In the genomic region with DNA sequence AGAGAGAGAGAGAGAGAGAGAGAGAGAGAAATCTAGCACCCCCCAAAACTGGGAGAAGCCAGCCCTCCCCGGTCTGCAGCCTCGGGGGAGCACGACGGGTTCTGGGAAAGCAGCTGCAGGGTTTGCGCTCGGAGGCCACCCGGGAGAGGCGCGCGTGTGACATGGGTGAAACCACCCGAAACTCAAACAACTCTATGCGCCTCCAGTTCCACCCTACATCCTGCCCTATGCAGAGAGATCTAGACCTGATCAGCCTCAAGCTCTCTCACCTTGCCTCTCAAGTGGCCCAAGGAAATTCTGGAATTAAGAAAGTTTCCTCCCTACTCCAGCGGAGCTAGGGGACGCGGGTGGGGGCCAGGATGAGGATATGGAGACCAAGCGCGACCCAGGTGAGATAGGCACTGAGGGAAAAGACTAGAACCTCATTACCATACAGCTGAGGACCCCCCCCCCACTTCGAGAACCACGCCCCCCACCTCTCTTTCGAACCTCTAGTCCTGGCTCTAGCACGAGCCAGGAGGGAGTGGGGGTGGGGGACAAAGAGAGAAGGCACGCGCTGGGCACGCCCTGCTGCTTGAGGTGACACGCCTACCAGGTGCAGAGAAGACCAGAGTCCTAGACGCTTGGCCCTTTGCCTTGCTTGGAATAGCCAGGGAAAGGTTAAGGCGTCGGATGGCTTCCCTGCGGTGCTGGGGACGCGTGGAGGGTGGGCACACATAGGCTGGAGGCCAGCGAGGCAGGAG, we compare ENCODE assay signal across 8 mouse cellular contexts. TPM values are rescaled to one million over a fixed set of nuclear protein-coding genes. Genes with fewer than 3 reads are reported as not detected.
A peak's percentile ranks its signal among the peaks of the same experiment; 100 is the strongest.
DNase-seq lines count a peak whose midpoint lies in the region; ATAC-seq lines count a peak whose summit lies in the region.

No protein-coding gene starts in this region.

- peaks cover 96% of the 10 kb centered on the region for H3K27me3 ChIP-seq in neural tube, embryonic 11.5 days (ENCODE audit: control insufficient read depth, insufficient read depth, low read length)
- peaks cover 87% of the 10 kb centered on the region for H3K27me3 ChIP-seq in heart, embryonic 15.5 days
- H3K27me3 ChIP-seq in midbrain, embryonic 15.5 days (replicated peaks) = peaks cover 83% of the 10 kb centered on the region

- intact Hi-C loops in left cerebral cortex, postnatal 25 days (cut with DNase I) = no loop called here

- no peak overlapping the region for H3K27ac ChIP-seq in neural tube, embryonic 11.5 days (ENCODE audit: low read depth, low read length)
- H3K27ac ChIP-seq in heart, embryonic 15.5 days = peak overlapping the region; percentile 32
- no peak overlapping the region for H3K27ac ChIP-seq in midbrain, embryonic 15.5 days

- no peaks in the 10 kb centered on the region for H3K9me3 ChIP-seq in neural tube, embryonic 11.5 days (ENCODE audit: control insufficient read depth, low read length)
- H3K9me3 ChIP-seq in heart, embryonic 15.5 days (replicated peaks) = no peaks in the 10 kb centered on the region
- no peaks in the 10 kb centered on the region for H3K9me3 ChIP-seq in midbrain, embryonic 15.5 days

- no peaks in the 10 kb centered on the region for H3K36me3 ChIP-seq in neural tube, embryonic 11.5 days (ENCODE audit: control insufficient read depth, insufficient read depth, low read length)
- H3K36me3 ChIP-seq in heart, embryonic 15.5 days = no peaks in the 10 kb centered on the region
- H3K36me3 ChIP-seq in midbrain, embryonic 15.5 days (replicated peaks) = no peaks in the 10 kb centered on the region

- ATAC-seq in neural tube, embryonic 11.5 days (ENCODE audit: insufficient read depth, low FRiP score, low TSS enrichment) = no peak
- peak; percentile 9; the same call in 1 of the 2 replicates for ATAC-seq in heart, embryonic 15.5 days (replicated peaks; ENCODE audit: insufficient number of reproducible peaks, insufficient read depth, low FRiP score, low read depth)
- no peak for ATAC-seq in midbrain, embryonic 15.5 days (replicated peaks)

- peak; percentile 31 for DNase-seq in neural tube, embryonic 11.5 days (ENCODE audit: low spot score)
- no peak for DNase-seq in neural tube, embryonic 10.5 days (ENCODE audit: extremely low spot score, low spot score)
- DNase-seq in kidney, postnatal 36 days = peak; percentile 82 to 85
- no peak for DNase-seq in ovary, postnatal 36 days (ENCODE audit: low spot score)
- no peak for DNase-seq in left cerebral cortex, postnatal 25 days (ENCODE audit: low spot score in 2 of 2)
- no peak for DNase-seq in right cerebral cortex, postnatal 10 days (ENCODE audit: low spot score in 2 of 2)

- 1% methylated on average over 32 of the region's 32 CpGs for WGBS in neural tube, embryonic 11.5 days
- 1% methylated on average over 32 of the region's 32 CpGs for whole genome bisulfite sequencing in heart, embryonic 15.5 days
- WGBS in midbrain, embryonic 15.5 days = under 1% methylated on average over 32 of the region's 32 CpGs

- no peak overlapping the region for H3K9ac ChIP-seq in neural tube, embryonic 11.5 days (ENCODE audit: low read length)
- H3K9ac ChIP-seq in heart, embryonic 15.5 days = peak overlapping the region; percentile 65
- H3K9ac ChIP-seq in midbrain, embryonic 15.5 days = no peak overlapping the region

- peak overlapping the region; percentile 60 for H3K4me2 ChIP-seq in neural tube, embryonic 11.5 days (ENCODE audit: low read depth)
- peak overlapping the region; percentile 89 for H3K4me2 ChIP-seq in heart, embryonic 15.5 days
- H3K4me2 ChIP-seq in midbrain, embryonic 15.5 days = peak overlapping the region; percentile 85

- peak overlapping the region; percentile 12; the same call in 1 of the 2 replicates for H3K4me3 ChIP-seq in neural tube, embryonic 11.5 days (ENCODE audit: low read depth, low read length)
- H3K4me3 ChIP-seq in heart, embryonic 15.5 days = peak overlapping the region; percentile 64
- H3K4me3 ChIP-seq in midbrain, embryonic 15.5 days = peak overlapping the region; percentile 49

- H3K4me1 ChIP-seq in neural tube, embryonic 11.5 days (ENCODE audit: control insufficient read depth, insufficient read depth, low read length) = peaks cover 23% of the 10 kb centered on the region
- peaks cover 51% of the 10 kb centered on the region for H3K4me1 ChIP-seq in heart, embryonic 15.5 days (replicated peaks)
- H3K4me1 ChIP-seq in midbrain, embryonic 15.5 days = peaks cover 72% of the 10 kb centered on the region

RNA-seq across cellular contexts. Expression of gene Dll4, which starts 0.8 kb away (rescaled TPM):
- polyA plus RNA-seq in neural tube, embryonic 11.5 days (2014; fragmentation: Nextera tagmentation; extraction: Ambion mirVana) = 3.1 and 3.8 TPM in 2 replicates
- 9.2 and 14.2 TPM in 2 replicates for polyA plus RNA-seq in heart, embryonic 15.5 days (2015; fragmentation: Nextera tagmentation; extraction: Ambion mirVana)
- polyA plus RNA-seq in midbrain, embryonic 15.5 days (2015; fragmentation: Nextera tagmentation; extraction: Ambion mirVana) = 5.2 and 5.3 TPM in 2 replicates
- 1 to 10 TPM; 2.3 to 4.0 TPM for total RNA-seq in left cerebral cortex, postnatal 25 days (2021)

RNA-seq across cellular contexts. Expression of gene Chac1, which starts 26.3 kb away (rescaled TPM):
- polyA plus RNA-seq in neural tube, embryonic 11.5 days (2014; fragmentation: Nextera tagmentation; extraction: Ambion mirVana) = 0.95 and 1.3 TPM in 2 replicates
- 0.63 and 0.76 TPM in 2 replicates for polyA plus RNA-seq in heart, embryonic 15.5 days (2015; fragmentation: Nextera tagmentation; extraction: Ambion mirVana)
- polyA plus RNA-seq in midbrain, embryonic 15.5 days (2015; fragmentation: Nextera tagmentation; extraction: Ambion mirVana) = 8.1 and 9.0 TPM in 2 replicates
- total RNA-seq in left cerebral cortex, postnatal 25 days (2021) = 1 to 10 TPM; 9.6 to 9.8 TPM

RNA-seq across cellular contexts. Expression of gene Vps18, which starts 36.2 kb away (rescaled TPM):
- polyA plus RNA-seq in neural tube, embryonic 11.5 days (2014; fragmentation: Nextera tagmentation; extraction: Ambion mirVana) = 17.4 and 17.8 TPM in 2 replicates
- polyA plus RNA-seq in heart, embryonic 15.5 days (2015; fragmentation: Nextera tagmentation; extraction: Ambion mirVana) = 10.3 and 14.7 TPM in 2 replicates
- 31.7 and 32.3 TPM in 2 replicates for polyA plus RNA-seq in midbrain, embryonic 15.5 days (2015; fragmentation: Nextera tagmentation; extraction: Ambion mirVana)
- 10 to 100 TPM; 48.4 to 48.9 TPM for total RNA-seq in left cerebral cortex, postnatal 25 days (2021)

RNA-seq across cellular contexts. Expression of gene Rhov, which starts 53.7 kb away (rescaled TPM):
- 2.3 and 2.4 TPM in 2 replicates for polyA plus RNA-seq in neural tube, embryonic 11.5 days (2014; fragmentation: Nextera tagmentation; extraction: Ambion mirVana)
- 0.44 and 2.2 TPM in 2 replicates for polyA plus RNA-seq in heart, embryonic 15.5 days (2015; fragmentation: Nextera tagmentation; extraction: Ambion mirVana)
- polyA plus RNA-seq in midbrain, embryonic 15.5 days (2015; fragmentation: Nextera tagmentation; extraction: Ambion mirVana) = 43.3 and 45.5 TPM in 2 replicates
- total RNA-seq in left cerebral cortex, postnatal 25 days (2021) = 1 to 10 TPM; 7.9 to 9.0 TPM

Comparison
In these comparisons a context has a peak if more than half of its experiments do, and no peak if none do; other contexts are left out.
1. DNase-seq: peak in neural tube, embryonic 11.5 days (single experiment) and kidney, postnatal 36 days (2 of 2); none in neural tube, embryonic 10.5 days (single experiment), ovary, postnatal 36 days (single experiment), left cerebral cortex, postnatal 25 days (0 of 2) and right cerebral cortex, postnatal 10 days (0 of 2).
2. H3K4me3 ChIP-seq: peak in every context shown above with its lines; median percentile 64 in heart, embryonic 15.5 days; 49 in midbrain, embryonic 15.5 days; 12 in neural tube, embryonic 11.5 days.
3. Peak in every context shown above with its lines, with median percentiles within 50 percentile points of each other: H3K4me2 ChIP-seq.